Mouse (Mus musculus) myocyte (in vitro differentiated cells): Measurements from ENCODE around the gene Zfp37. TPM values are rescaled to one million over a fixed set of nuclear protein-coding genes. Genes with fewer than 3 reads are reported as not detected.

Source experiments
- H3K27me3 ChIP-seq: one replicate; pipeline ENCODE4 v1.6.1; 2011; ENCODE audit not compliant: control insufficient read depth, insufficient read depth, insufficient read length
- H3K36me3 ChIP-seq: one replicate; pipeline ENCODE4 v1.6.1; 2011; ENCODE audit not compliant: control insufficient read depth, insufficient read depth
- H3K4me2 ChIP-seq: one replicate; pipeline ENCODE4 v1.6.1; 2011; ENCODE audit warnings: low read depth, control low read depth
- H3K4me3 ChIP-seq: one replicate; pipeline ENCODE4 v1.5.1; 2011; ENCODE audit warnings: mild to moderate bottlenecking, control low read depth, moderate library complexity
- H3K79me2 ChIP-seq: one replicate; pipeline ENCODE4 v1.6.1; 2011; ENCODE audit not compliant: control insufficient read depth, insufficient read depth
- H3ac ChIP-seq: one replicate; pipeline ENCODE4 v1.6.1; 2011; ENCODE audit not compliant: control insufficient read depth, insufficient read length
- CEBPB ChIP-seq: IDR thresholded peaks from 2 replicates; pipeline ENCODE4 v1.6.1; 2011; ENCODE audit warnings: mild to moderate bottlenecking, moderate library complexity; ENCODE audit not compliant: poor library complexity, insufficient read depth, severe bottlenecking
- E2F4 ChIP-seq: IDR thresholded peaks from one replicate; pipeline ENCODE4 v1.6.1; 2011; ENCODE audit warnings: mild to moderate bottlenecking, control low read depth, moderate library complexity; ENCODE audit not compliant: insufficient read depth
- MAX ChIP-seq: IDR thresholded peaks from one replicate; pipeline ENCODE4 v1.6.1; 2011; ENCODE audit warnings: low read depth, mild to moderate bottlenecking, control low read depth
- MYOD1 ChIP-seq, 3 experiments: IDR thresholded peaks; one replicate each; pipeline ENCODE4 v1.6.1; 2011; ENCODE audit warnings: control low read depth in 2 of 3, low read depth in 2 of 3, mild to moderate bottlenecking in 2 of 3, moderate library complexity in 1 of 3; ENCODE audit not compliant: insufficient read length in 2 of 3, control insufficient read depth in 1 of 3
- MYOG ChIP-seq, 3 experiments: IDR thresholded peaks; one replicate each; pipeline ENCODE4 v1.6.1; 2011; ENCODE audit warnings: control low read depth in 2 of 3, low read depth in 2 of 3, mild to moderate bottlenecking in 2 of 3; ENCODE audit not compliant: insufficient read length in 2 of 3, control insufficient read depth in 1 of 3, insufficient read depth in 1 of 3
- POLR2A ChIP-seq: IDR thresholded peaks from one replicate; pipeline ENCODE4 v1.6.1; 2011; ENCODE audit warnings: low read depth, mild to moderate bottlenecking, control low read depth, moderate library complexity; ENCODE audit not compliant: insufficient read length
- POLR2AphosphoS2 ChIP-seq: IDR thresholded peaks from one replicate; pipeline ENCODE4 v1.6.1; 2011; ENCODE audit warnings: low read depth, control low read depth; ENCODE audit not compliant: insufficient read length
- REST ChIP-seq: IDR thresholded peaks from one replicate; pipeline ENCODE4 v1.6.1; 2011; ENCODE audit warnings: mild to moderate bottlenecking, control low read depth, moderate library complexity; ENCODE audit not compliant: insufficient read depth, insufficient read length
- SRF ChIP-seq: IDR thresholded peaks from one replicate; pipeline ENCODE4 v1.6.1; 2011; ENCODE audit warnings: low read depth; ENCODE audit not compliant: control insufficient read depth, insufficient read length
- TCF12 ChIP-seq: IDR thresholded peaks from one replicate; pipeline ENCODE4 v1.6.1; 2011; ENCODE audit warnings: mild to moderate bottlenecking, control low read depth; ENCODE audit not compliant: poor library complexity, insufficient read depth, severe bottlenecking
- TCF3 ChIP-seq: IDR thresholded peaks from one replicate; pipeline ENCODE4 v1.6.1; 2011; ENCODE audit warnings: low read depth, control low read depth; ENCODE audit not compliant: insufficient read length
- USF1 ChIP-seq: IDR thresholded peaks from one replicate; pipeline ENCODE4 v1.6.1; 2011; ENCODE audit warnings: low read depth, mild to moderate bottlenecking, control low read depth, moderate library complexity
- polyA plus RNA-seq: library from polyadenylated mRNA; unstranded; fragments of >200 nt; fragmentation: generic; extraction: Trizol; gene quantifications from one replicate; pipeline ENCODE4 v1.2.1, GENCODE M21; 2012; ENCODE audit warnings: missing spikeins

Zfp37 gene
- polyA plus RNA-seq, 1 experiment: 0.46 TPM

DNA sequence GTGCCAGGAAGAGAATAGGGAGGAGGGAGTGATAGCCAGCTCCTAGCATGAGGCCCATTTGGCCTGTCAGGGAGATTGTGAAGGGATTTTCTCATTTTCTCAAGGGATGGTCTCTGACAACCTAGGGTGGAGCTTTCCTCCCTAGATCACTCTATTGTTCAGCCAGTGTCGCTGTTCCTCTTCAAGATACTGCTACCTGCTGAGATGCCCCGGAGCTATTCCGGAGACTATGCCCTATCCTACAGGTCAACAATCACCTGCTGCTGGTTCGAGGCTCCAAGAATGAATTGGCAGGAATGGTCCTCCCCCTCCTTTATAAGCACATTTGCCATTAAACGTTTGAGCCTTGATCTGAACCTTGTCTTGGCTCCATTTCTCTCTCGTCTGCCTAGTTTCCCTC lies 9.7 kb upstream of the Zfp37 start:
- no peaks in the 10 kb centered on the region for H3K27me3 ChIP-seq
- H3K4me2 ChIP-seq: no peak overlapping the region
- no peak overlapping the region for H3K4me3 ChIP-seq
- no peak overlapping the region for H3ac ChIP-seq
- TF ChIP-seq USF1: no peak
- no peak for TF ChIP-seq POLR2A
- no peak for TF ChIP-seq MYOD1 (IDR thresholded peaks at IDR 0.05; ENCODE audit: control insufficient read depth in 1 of 3, insufficient read length in 2 of 3, low read depth in 2 of 3)
- no peak for TF ChIP-seq TCF3
- TF ChIP-seq CEBPB: no peak
- no peak for TF ChIP-seq POLR2AphosphoS2
- no peak for TF ChIP-seq MYOG (IDR thresholded peaks at IDR 0.05; ENCODE audit: control insufficient read depth in 1 of 3, insufficient read depth in 1 of 3, insufficient read length in 2 of 3, low read depth in 2 of 3)
- no peak for TF ChIP-seq SRF
- no peak for TF ChIP-seq TCF12
- TF ChIP-seq MAX: no peak
- no peak for TF ChIP-seq E2F4
- TF ChIP-seq REST: no peak
- H3K79me2 ChIP-seq: no peaks in the 10 kb centered on the region
- H3K36me3 ChIP-seq: no peaks in the 10 kb centered on the region

DNA sequence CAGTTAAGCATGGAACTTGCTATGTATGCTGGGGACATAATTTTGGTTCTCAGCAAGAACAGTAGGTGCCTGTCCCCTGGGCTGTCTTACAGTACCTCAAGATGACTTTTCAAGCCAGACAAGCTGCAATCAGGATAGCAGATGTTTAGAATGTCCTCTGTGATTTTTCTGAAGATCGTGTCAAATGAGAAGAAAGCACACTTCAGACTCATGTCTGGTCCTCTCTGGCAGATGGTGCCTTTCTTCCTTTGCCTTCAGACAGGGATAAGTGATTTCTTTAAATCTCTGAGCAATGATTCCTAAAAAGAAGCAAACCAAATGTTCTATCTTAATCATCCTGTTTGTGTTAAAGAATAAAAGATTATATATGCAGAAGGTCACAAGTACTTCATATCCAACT lies 694 bp downstream of the Zfp37 start:
- Histone ChIP-seq H3K4me2 (no peak overlapping the region), H3K27me3 (no peaks in the 10 kb centered on the region), H3K79me2 (no peaks in the 10 kb centered on the region), H3K36me3 (no peaks in the 10 kb centered on the region), H3ac (no peak overlapping the region), H3K4me3 (no peak overlapping the region)
- TF ChIP-seq TCF12: no peak
- no peak for TF ChIP-seq POLR2A
- no peak for TF ChIP-seq MYOG (IDR thresholded peaks at IDR 0.05; ENCODE audit: control insufficient read depth in 1 of 3, insufficient read depth in 1 of 3, insufficient read length in 2 of 3, low read depth in 2 of 3)
- TF ChIP-seq SRF: no peak
- TF ChIP-seq TCF3: no peak
- TF ChIP-seq E2F4: no peak
- no peak for TF ChIP-seq REST
- TF ChIP-seq USF1: no peak
- no peak for TF ChIP-seq MYOD1 (IDR thresholded peaks at IDR 0.05; ENCODE audit: control insufficient read depth in 1 of 3, insufficient read length in 2 of 3, low read depth in 2 of 3)

- Histone ChIP-seq H3K4me2 (no peak overlapping the region), H3K27me3 (no peaks in the 10 kb centered on the region), H3K79me2 (no peaks in the 10 kb centered on the region), H3K4me3 (no peak overlapping the region), H3ac (no peak overlapping the region), H3K36me3 (no peaks in the 10 kb centered on the region)
- no peak for TF ChIP-seq REST
- TF ChIP-seq CEBPB: no peak
- TF ChIP-seq MAX: no peak
Measured at GRCm38 (mm10) chr4:62229448-62229847, 1.4 kb downstream of the Zfp37 start.

DNA sequence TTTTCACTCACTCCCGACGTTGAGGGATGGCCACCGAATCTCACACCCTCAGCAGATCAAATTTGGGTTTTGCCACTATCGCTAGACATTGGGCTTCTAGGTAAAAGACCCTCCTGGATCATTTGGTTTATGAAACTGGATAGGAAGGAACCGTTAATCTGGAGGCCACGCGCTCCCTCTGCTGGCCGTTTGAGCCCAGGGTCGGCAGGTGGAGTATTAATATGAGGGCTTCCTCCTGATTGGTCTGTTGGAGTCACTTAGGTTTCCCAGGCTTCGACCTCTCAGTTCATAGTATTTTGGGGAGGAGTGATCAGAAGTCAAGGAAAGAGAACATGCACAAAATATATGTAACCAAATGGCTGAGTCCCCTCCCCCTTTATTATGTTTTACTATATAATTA lies 2.5 kb downstream of the Zfp37 start:
- Histone ChIP-seq H3K79me2 (no peaks in the 10 kb centered on the region), H3K4me3 (no peak overlapping the region), H3K4me2 (no peak overlapping the region), H3K36me3 (no peaks in the 10 kb centered on the region), H3ac (no peak overlapping the region), H3K27me3 (no peaks in the 10 kb centered on the region)
- TF ChIP-seq CEBPB (no peak), USF1 (no peak)

DNA sequence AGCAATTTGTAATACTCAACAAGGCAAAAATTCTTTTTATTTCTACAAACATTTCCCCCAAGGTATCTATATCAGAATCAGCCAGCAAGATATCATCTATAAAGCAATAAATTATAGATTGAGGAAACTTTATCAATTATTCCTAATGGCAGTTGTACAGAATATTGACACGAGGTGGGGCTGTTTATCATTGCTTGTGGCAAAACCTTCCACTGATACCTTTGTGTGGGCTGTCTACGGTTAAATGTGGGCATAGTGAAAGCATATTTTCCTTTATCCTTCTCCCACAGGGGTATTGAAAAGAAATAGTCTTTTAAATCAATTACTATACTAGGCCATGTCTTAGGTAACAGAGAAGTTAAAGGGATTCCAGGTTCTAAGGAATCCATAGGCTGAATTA lies 17.4 kb downstream of the Zfp37 start:
- Histone ChIP-seq H3K4me2 (no peak overlapping the region), H3K36me3 (no peaks in the 10 kb centered on the region), H3K79me2 (no peaks in the 10 kb centered on the region), H3ac (no peak overlapping the region), H3K27me3 (no peaks in the 10 kb centered on the region), H3K4me3 (no peak overlapping the region)
- no peak for TF ChIP-seq TCF3
- no peak for TF ChIP-seq TCF12
- TF ChIP-seq MYOD1 (IDR thresholded peaks at IDR 0.05; ENCODE audit: control insufficient read depth in 1 of 3, insufficient read length in 2 of 3, low read depth in 2 of 3): no peak
- no peak for TF ChIP-seq E2F4
- TF ChIP-seq MYOG (IDR thresholded peaks at IDR 0.05; ENCODE audit: control insufficient read depth in 1 of 3, insufficient read depth in 1 of 3, insufficient read length in 2 of 3, low read depth in 2 of 3): no peak
- TF ChIP-seq SRF: no peak

DNA sequence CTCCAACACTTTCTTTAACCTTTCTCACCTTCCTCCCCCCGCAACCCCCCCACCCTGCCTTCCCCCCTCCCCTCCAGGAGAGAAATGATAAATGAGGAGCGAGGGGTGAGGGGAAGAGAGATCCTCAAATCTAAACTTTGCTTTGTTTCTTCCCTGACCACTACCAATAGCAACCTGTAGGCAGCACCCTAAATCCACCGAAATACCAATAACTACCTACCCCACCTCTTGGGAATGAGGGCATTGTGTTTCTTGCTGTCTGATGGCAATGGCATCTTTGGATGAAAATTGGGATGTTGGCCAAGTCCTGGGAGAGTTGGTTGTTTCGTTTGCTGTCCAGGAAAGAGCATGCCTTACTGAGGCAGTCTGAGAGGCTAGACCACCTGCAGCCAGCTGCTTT lies 20.8 kb downstream of the Zfp37 start:
- Histone ChIP-seq H3K4me3 (no peak overlapping the region), H3K79me2 (no peaks in the 10 kb centered on the region), H3K27me3 (no peaks in the 10 kb centered on the region), H3ac (no peak overlapping the region), H3K4me2 (no peak overlapping the region), H3K36me3 (no peaks in the 10 kb centered on the region)
- TF ChIP-seq TCF3 (no peak), MAX (no peak), POLR2AphosphoS2 (no peak), REST (no peak), CEBPB (no peak), USF1 (no peak), MYOD1 (IDR thresholded peaks at IDR 0.05; ENCODE audit: control insufficient read depth in 1 of 3, insufficient read length in 2 of 3, low read depth in 2 of 3) (no peak), MYOG (IDR thresholded peaks at IDR 0.05; ENCODE audit: control insufficient read depth in 1 of 3, insufficient read depth in 1 of 3, insufficient read length in 2 of 3, low read depth in 2 of 3) (no peak), E2F4 (no peak), TCF12 (no peak), POLR2A (no peak), SRF (no peak)
